Mouse (Mus musculus) testis, adult 2 months (tissue): ENCODE data around the gene Phtf1. TPM values are rescaled to one million over a fixed set of nuclear protein-coding genes. Genes with fewer than 3 reads are reported as not detected.

Experiments
- H3K27ac ChIP-seq: fragments of 200-500 bp; 2 replicates; pipeline ENCODE4 v1.5.1; 2012; ENCODE audit warnings: low read depth, low read length; ENCODE audit not compliant: control insufficient read depth, insufficient read depth
- H3K27me3 ChIP-seq: fragments of 200-500 bp; 2 replicates; pipeline ENCODE4 v1.6.1; 2012; ENCODE audit warnings: mild to moderate bottlenecking, low read length, moderate library complexity; ENCODE audit not compliant: control insufficient read depth, insufficient read depth
- H3K36me3 ChIP-seq: fragments of 200-500 bp; 2 replicates; pipeline ENCODE4 v1.6.1; 2012; ENCODE audit warnings: mild to moderate bottlenecking, low read length; ENCODE audit not compliant: control insufficient read depth, insufficient read depth
- H3K4me1 ChIP-seq: fragments of 200-500 bp; 2 replicates; pipeline ENCODE4 v1.6.1; 2012; ENCODE audit warnings: low read length; ENCODE audit not compliant: control insufficient read depth, insufficient read depth
- H3K4me3 ChIP-seq: fragments of 200-500 bp; 2 replicates; pipeline ENCODE4 v1.5.1; 2012; ENCODE audit warnings: low read depth, mild to moderate bottlenecking, low read length, moderate library complexity, mixed read lengths; ENCODE audit not compliant: control insufficient read depth
- CTCF ChIP-seq: fragments of 200-500 bp; IDR thresholded peaks from 2 replicates; pipeline ENCODE4 v1.5.1; 2012; ENCODE audit warnings: low read depth, mild to moderate bottlenecking, inconsistent platforms, low read length, moderate library complexity; ENCODE audit not compliant: control insufficient read depth, insufficient read depth, insufficient replicate concordance
- POLR2A ChIP-seq: fragments of 200-500 bp; IDR thresholded peaks from 2 replicates; pipeline ENCODE4 v1.6.1; 2012; ENCODE audit warnings: low read depth, mild to moderate bottlenecking, inconsistent platforms, low read length, moderate library complexity; ENCODE audit not compliant: control insufficient read depth
- polyA plus RNA-seq: library from polyadenylated mRNA; depleted of rRNA; stranded (reverse); fragments of >200 nt; gene quantifications from 2 replicates; pipeline ENCODE4 v1.2.3, GENCODE M21; 2012

The Phtf1 gene
- polyA plus RNA-seq, 1 experiment = 24.2 TPM

- H3K4me1 ChIP-seq = no peaks in the 10 kb centered on the region; the same call in 1 of the 2 replicates
- peak overlapping the region; percentile 21; the same call in 1 of the 2 replicates for H3K4me3 ChIP-seq
- TF ChIP-seq POLR2A (no peak), CTCF (no peak)
- H3K36me3 ChIP-seq = no peaks in the 10 kb centered on the region
- H3K27ac ChIP-seq = no peak overlapping the region; the same call in 1 of the 2 replicates
- H3K27me3 ChIP-seq = no peaks in the 10 kb centered on the region
These were observed 679 bp upstream of the Phtf1 start for GRCm38 (mm10) chr3:103967231-103967630.

- H3K27me3 ChIP-seq = no peaks in the 10 kb centered on the region
- no peaks in the 10 kb centered on the region; the same call in 1 of the 2 replicates for H3K4me1 ChIP-seq
- H3K27ac ChIP-seq = peak overlapping the region; percentile 97
- H3K36me3 ChIP-seq = no peaks in the 10 kb centered on the region
- no peak for TF ChIP-seq POLR2A
- TF ChIP-seq CTCF = no peak
- peak overlapping the region; percentile 97 for H3K4me3 ChIP-seq
These were observed 791 bp downstream of the Phtf1 start for GRCm38 (mm10) chr3:103968701-103969100.

GRCm38 (mm10) chr3:103971157-103971556 is 3.2 kb downstream of the Phtf1 start:
- no peaks in the 10 kb centered on the region; the same call in 1 of the 2 replicates for H3K4me1 ChIP-seq
- H3K27me3 ChIP-seq = no peaks in the 10 kb centered on the region
- no peak for TF ChIP-seq CTCF
- TF ChIP-seq POLR2A = no peak
- H3K27ac ChIP-seq = no peak overlapping the region
- no peak overlapping the region for H3K4me3 ChIP-seq
- no peaks in the 10 kb centered on the region for H3K36me3 ChIP-seq

- peaks cover 6% of the 10 kb centered on the region for H3K36me3 ChIP-seq
- H3K27ac ChIP-seq = no peak overlapping the region
- H3K27me3 ChIP-seq = no peaks in the 10 kb centered on the region
- H3K4me1 ChIP-seq = no peaks in the 10 kb centered on the region
- H3K4me3 ChIP-seq = no peak overlapping the region
- TF ChIP-seq CTCF = no peak
- TF ChIP-seq POLR2A = no peak
These were observed 16.6 kb downstream of the Phtf1 start for GRCm38 (mm10) chr3:103984556-103984955.

GRCm38 (mm10) chr3:103985194-103985593 is 17.3 kb downstream of the Phtf1 start:
- Histone ChIP-seq H3K36me3 (peaks cover 6% of the 10 kb centered on the region), H3K4me1 (no peaks in the 10 kb centered on the region), H3K27ac (no peak overlapping the region), H3K27me3 (no peaks in the 10 kb centered on the region), H3K4me3 (no peak overlapping the region)
- TF ChIP-seq POLR2A (no peak), CTCF (no peak)

- H3K27ac ChIP-seq = no peak overlapping the region
- H3K27me3 ChIP-seq = no peaks in the 10 kb centered on the region
- no peaks in the 10 kb centered on the region for H3K4me1 ChIP-seq
- TF ChIP-seq CTCF (no peak), POLR2A (no peak)
- H3K4me3 ChIP-seq = no peak overlapping the region
- peaks cover 6% of the 10 kb centered on the region for H3K36me3 ChIP-seq
These were observed 20.0 kb downstream of the Phtf1 start for GRCm38 (mm10) chr3:103987831-103988432.

- Histone ChIP-seq H3K36me3 (peaks cover 4% of the 10 kb centered on the region), H3K4me3 (no peak overlapping the region; the same call in 1 of the 2 replicates), H3K27ac (no peak overlapping the region), H3K4me1 (no peaks in the 10 kb centered on the region), H3K27me3 (no peaks in the 10 kb centered on the region)
- TF ChIP-seq POLR2A (no peak), CTCF (no peak)
These were observed 21.4 kb downstream of the Phtf1 start for GRCm38 (mm10) chr3:103989352-103989751.

- Histone ChIP-seq H3K36me3 (peaks cover 1% of the 10 kb centered on the region), H3K4me3 (no peak overlapping the region), H3K27ac (no peak overlapping the region), H3K27me3 (no peaks in the 10 kb centered on the region), H3K4me1 (no peaks in the 10 kb centered on the region)
- no peak for TF ChIP-seq POLR2A
- TF ChIP-seq CTCF = no peak
These were observed 23.4 kb downstream of the Phtf1 start for GRCm38 (mm10) chr3:103991271-103991670.
